In genomic region chr11:112209414-112209813, GRCm38 (mm10) we compare ENCODE assay signal across 8 mouse cellular contexts.
DNase-seq lines count a peak whose midpoint lies in the region; ATAC-seq and TF ChIP-seq lines count a peak whose summit lies in the region.

No protein-coding gene starts in this region.

- DNase-seq in Patski (ENCODE audit: low read depth, low spot score), result no peak
- DNase-seq in cerebellum, postnatal 14 days, result peak; percentile 61 to 74
- peak; percentile 72 for DNase-seq in hindbrain, postnatal 0 days (ENCODE audit: low spot score)
- peak; percentile 36 to 46 for DNase-seq in left cerebral cortex, postnatal 36 days (ENCODE audit: low spot score in 2 of 2)
- DNase-seq in right cerebral cortex, postnatal 10 days (ENCODE audit: low spot score in 2 of 2), result peak; percentile 36 to 56

- H3K27me3 ChIP-seq in intestine, postnatal 0 days (replicated peaks; ENCODE audit: control insufficient read depth, insufficient read depth, low read length), result no peaks in the 10 kb centered on the region
- H3K27me3 ChIP-seq in intestine, embryonic 15.5 days (replicated peaks), result no peaks in the 10 kb centered on the region
- no peaks in the 10 kb centered on the region for H3K27me3 ChIP-seq in Patski
- H3K27me3 ChIP-seq in hindbrain, postnatal 0 days (ENCODE audit: insufficient read depth, low read length), result no peaks in the 10 kb centered on the region

- in situ Hi-C loops in Patski (cut with MboI; ENCODE audit: low pct_unique_long_range_greater_than_20kb), result no loop called here

- H3K27ac ChIP-seq in intestine, postnatal 0 days (ENCODE audit: low read depth, low read length), result no peak overlapping the region
- H3K27ac ChIP-seq in intestine, embryonic 15.5 days, result no peak overlapping the region
- H3K27ac ChIP-seq in hindbrain, postnatal 0 days, result no peak overlapping the region

- no peak overlapping the region for H3K4me2 ChIP-seq in intestine, postnatal 0 days (replicated peaks; ENCODE audit: low read depth)
- H3K4me2 ChIP-seq in intestine, embryonic 15.5 days (replicated peaks), result no peak overlapping the region
- H3K4me2 ChIP-seq in hindbrain, postnatal 0 days (ENCODE audit: low read depth, low read length), result no peak overlapping the region

- no peaks in the 10 kb centered on the region for H3K36me3 ChIP-seq in intestine, postnatal 0 days (ENCODE audit: control insufficient read depth, insufficient read depth)
- H3K36me3 ChIP-seq in intestine, embryonic 15.5 days, result no peaks in the 10 kb centered on the region
- no peaks in the 10 kb centered on the region for H3K36me3 ChIP-seq in hindbrain, postnatal 0 days (ENCODE audit: insufficient read depth, low read length)

- H3K9me3 ChIP-seq in intestine, postnatal 0 days (ENCODE audit: control insufficient read depth), result no peaks in the 10 kb centered on the region
- no peaks in the 10 kb centered on the region for H3K9me3 ChIP-seq in intestine, embryonic 15.5 days
- no peaks in the 10 kb centered on the region for H3K9me3 ChIP-seq in hindbrain, postnatal 0 days (ENCODE audit: low read length)

- peak; percentile 84 for TF ChIP-seq CTCF in intestine, postnatal 0 days (IDR thresholded peaks at IDR 0.05; ENCODE audit: low read depth)
- TF ChIP-seq CTCF in Patski (IDR thresholded peaks at IDR 0.05), result peak; percentile 60
- peak; percentile 70 for TF ChIP-seq CTCF in hindbrain, postnatal 0 days (IDR thresholded peaks at IDR 0.05; ENCODE audit: low read depth)

- no peak for ATAC-seq in intestine, postnatal 0 days
- no peak for ATAC-seq in intestine, embryonic 15.5 days
- ATAC-seq in Patski, result no peak
- no peak for ATAC-seq in hindbrain, postnatal 0 days
- no peak for ATAC-seq in inflammation-experienced regulatory T-cells, adult 6 months

- POLR2A ChIA-PET in Patski (lab: Charles Lee), result interaction anchor here (1.2 kb wide), 1 partner anchor 570 kb away, joined by 3 read pairs; no protein-coding TSS in a partner anchor

- 31% methylated on average over 4 of the region's 4 CpGs for WGBS in intestine, postnatal 0 days
- 31% methylated on average over 4 of the region's 4 CpGs for WGBS in intestine, embryonic 15.5 days
- WGBS in hindbrain, postnatal 0 days, result 37% methylated on average over 4 of the region's 4 CpGs

- H3K4me1 ChIP-seq in intestine, postnatal 0 days (replicated peaks; ENCODE audit: control insufficient read depth, insufficient read depth, low read length), result no peaks in the 10 kb centered on the region
- no peaks in the 10 kb centered on the region for H3K4me1 ChIP-seq in intestine, embryonic 15.5 days (replicated peaks)
- no peaks in the 10 kb centered on the region for H3K4me1 ChIP-seq in hindbrain, postnatal 0 days (ENCODE audit: insufficient read depth, low read length)

- no peak overlapping the region for H3K4me3 ChIP-seq in intestine, postnatal 0 days (ENCODE audit: low read depth, low read length)
- no peak overlapping the region for H3K4me3 ChIP-seq in intestine, embryonic 15.5 days (replicated peaks)
- H3K4me3 ChIP-seq in hindbrain, postnatal 0 days (ENCODE audit: low read length), result no peak overlapping the region

- CTCF ChIA-PET in Patski (lab: Charles Lee), result interaction anchor here (0.8 to 2.3 kb wide), 6 partner anchors 9 to 955 kb away, joined by 3 to 7 read pairs (median 3); no protein-coding TSS in a partner anchor

- H3K9ac ChIP-seq in intestine, postnatal 0 days (ENCODE audit: low read depth, low read length), result no peak overlapping the region
- no peak overlapping the region for H3K9ac ChIP-seq in intestine, embryonic 15.5 days
- H3K9ac ChIP-seq in hindbrain, postnatal 0 days (replicated peaks; ENCODE audit: low read length), result no peak overlapping the region

- intact Hi-C loops in left cerebral cortex, postnatal 36 days (cut with DNase I), result loop anchor here (10.0 kb wide), 1 partner anchor 955 kb away; no protein-coding TSS in a partner anchor
